Mouse (Mus musculus) embryonic facial prominence, embryonic 14.5 days (tissue): Measurements from ENCODE around the gene Lrrc52. TPM values are rescaled to one million over a fixed set of nuclear protein-coding genes. Genes with fewer than 3 reads are reported as not detected.

Experiments
- ATAC-seq: fragments of 200-750 bp; cut with Nextera tagmentation; 2 replicates; pipeline ENCODE4 v1.8.0; 2017; ENCODE audit warnings: low read depth, moderate number of reproducible peaks, moderate TSS enrichment
- DNase-seq: peaks from one replicate; pipeline ENCODE4 v3.0.0-alpha.2; 2015; ENCODE audit warnings: low spot score
- H3K27ac ChIP-seq: fragments of 300-500 bp; sonication (generic); replicated peaks from 2 replicates; pipeline ENCODE4 v1.5.1; 2014; ENCODE audit warnings: low read depth, mild to moderate bottlenecking, low read length, moderate library complexity
- H3K27me3 ChIP-seq: fragments of 300-500 bp; sonication (generic); replicated peaks from 2 replicates; pipeline ENCODE4 v1.6.1; 2014; ENCODE audit warnings: low read length; ENCODE audit not compliant: control insufficient read depth, insufficient read depth
- H3K36me3 ChIP-seq: fragments of 300-500 bp; sonication (generic); 2 replicates; pipeline ENCODE4 v1.6.1; 2014; ENCODE audit warnings: low read length, mixed read lengths; ENCODE audit not compliant: control insufficient read depth, insufficient read depth
- H3K4me1 ChIP-seq: fragments of 300-500 bp; sonication (generic); 2 replicates; pipeline ENCODE4 v1.6.1; 2014; ENCODE audit warnings: antibody characterized with exemption, low read length; ENCODE audit not compliant: control insufficient read depth, insufficient read depth
- H3K4me2 ChIP-seq: fragments of 300-500 bp; sonication (generic); 2 replicates; pipeline ENCODE4 v1.6.1; 2014; ENCODE audit warnings: low read depth, mild to moderate bottlenecking, low read length, moderate library complexity, mixed read lengths
- H3K4me3 ChIP-seq: fragments of 300-500 bp; sonication (generic); 2 replicates; pipeline ENCODE4 v1.5.1; 2014; ENCODE audit warnings: low read depth, mild to moderate bottlenecking, low read length
- H3K9ac ChIP-seq: fragments of 300-500 bp; sonication (generic); 2 replicates; pipeline ENCODE4 v1.6.1; 2014; ENCODE audit warnings: low read depth, mild to moderate bottlenecking, low read length, moderate library complexity, mixed read lengths
- H3K9me3 ChIP-seq: fragments of 300-500 bp; sonication (generic); 2 replicates; pipeline ENCODE4 v1.6.1; 2016; ENCODE audit warnings: low read length; ENCODE audit not compliant: control insufficient read depth
- WGBS: fragments of 180-500 bp; shearing (Covaris S2); extraction: QIAGEN DNeasy Blood & Tissue Kit; methylation state at CpG from one replicate; pipeline ENCODE4 v1.1.7; 2014; 5-methylcytosine and 5-hydroxymethylcytosine counted together
- polyA plus RNA-seq: library from polyadenylated mRNA; unstranded; fragments of >200 nt; fragmentation: Nextera tagmentation; extraction: Ambion mirVana; gene quantifications from 2 replicates; pipeline ENCODE4 v1.2.1, GENCODE M21; 2014

The Lrrc52 gene
- polyA plus RNA-seq, 1 experiment from 2014 or later, result not detected

GRCm38 (mm10) chr1:167487933-167488332 lies 21.4 kb upstream of the Lrrc52 start:
- Histone ChIP-seq H3K4me3 (no peak overlapping the region), H3K36me3 (no peaks in the 10 kb centered on the region), H3K9me3 (no peaks in the 10 kb centered on the region), H3K4me2 (no peak overlapping the region), H3K4me1 (no peaks in the 10 kb centered on the region), H3K27me3 (no peaks in the 10 kb centered on the region), H3K27ac (no peak overlapping the region), H3K9ac (no peak overlapping the region)
- DNase-seq, result no peak
- WGBS, result 85% methylated on average over 5 of the region's 5 CpGs
- ATAC-seq, result no peak

GRCm38 (mm10) chr1:167486959-167487680 lies 20.5 kb upstream of the Lrrc52 start:
- no peak overlapping the region for H3K9ac ChIP-seq
- DNase-seq, result no peak

DNA sequence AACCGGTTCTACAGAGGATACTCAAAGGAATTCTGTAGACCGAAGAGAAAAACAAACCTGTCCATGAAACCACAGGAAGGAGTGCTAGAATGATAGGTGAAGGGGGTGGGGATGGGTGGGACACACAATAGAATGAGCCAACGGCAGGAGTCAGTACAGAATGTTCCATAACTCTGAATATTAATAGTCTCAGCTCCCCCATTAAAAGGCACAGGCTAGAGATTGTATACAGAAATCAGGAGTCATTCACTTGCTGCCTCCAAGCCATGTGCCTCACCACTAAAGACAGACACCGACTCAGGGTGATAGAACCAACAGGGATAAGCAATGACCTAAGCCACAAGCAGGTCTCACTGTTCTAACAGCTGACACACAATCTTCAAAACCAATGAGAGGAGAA lies 16.3 kb upstream of the Lrrc52 start:
- Histone ChIP-seq H3K9me3 (no peaks in the 10 kb centered on the region), H3K9ac (no peak overlapping the region), H3K4me1 (no peaks in the 10 kb centered on the region), H3K36me3 (no peaks in the 10 kb centered on the region), H3K4me3 (no peak overlapping the region), H3K27ac (no peak overlapping the region), H3K4me2 (no peak overlapping the region), H3K27me3 (no peaks in the 10 kb centered on the region)
- ATAC-seq (no peak), DNase-seq (peak; percentile 24)
- WGBS, result 77% methylated on average over 4 of the region's 4 CpGs

More at GRCm38 (mm10) chr1:167486959-167487680, 20.5 kb upstream of the Lrrc52 start:
- no peak overlapping the region for H3K4me2 ChIP-seq
- H3K27ac ChIP-seq, result no peak overlapping the region
- no peaks in the 10 kb centered on the region for H3K4me1 ChIP-seq
- H3K9me3 ChIP-seq, result no peaks in the 10 kb centered on the region
- ATAC-seq, result no peak
- H3K36me3 ChIP-seq, result no peaks in the 10 kb centered on the region
- no peaks in the 10 kb centered on the region for H3K27me3 ChIP-seq
- no peak overlapping the region for H3K4me3 ChIP-seq
- 86% methylated on average over 3 of the region's 3 CpGs for WGBS

DNA sequence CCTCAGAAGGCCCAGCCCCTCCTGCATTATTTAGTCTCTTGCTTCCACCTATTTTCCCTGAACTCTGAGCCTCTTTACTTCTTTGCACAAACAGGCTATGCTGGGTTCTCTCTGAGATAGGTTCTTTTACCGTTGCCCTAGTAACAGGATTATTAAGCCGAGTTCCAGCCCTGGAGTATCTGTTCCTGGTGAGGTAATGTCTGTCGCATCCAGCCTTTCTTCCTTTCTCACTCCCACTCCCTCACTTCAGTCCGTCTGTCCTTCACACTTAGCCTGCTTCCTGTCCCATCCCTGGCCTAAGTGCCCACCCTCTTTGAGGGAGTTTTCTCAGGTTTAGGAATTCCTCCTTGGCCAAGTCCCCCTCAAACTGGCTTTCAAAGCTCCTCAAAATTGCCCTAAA lies 7.0 kb upstream of the Lrrc52 start:
- Histone ChIP-seq H3K36me3 (no peaks in the 10 kb centered on the region), H3K4me3 (no peak overlapping the region), H3K9me3 (no peaks in the 10 kb centered on the region), H3K9ac (no peak overlapping the region), H3K27me3 (no peaks in the 10 kb centered on the region), H3K4me1 (no peaks in the 10 kb centered on the region), H3K4me2 (no peak overlapping the region), H3K27ac (no peak overlapping the region)
- peak; percentile 12 for DNase-seq
- 34% methylated on average over 4 of the region's 4 CpGs for WGBS
- ATAC-seq, result no peak

- DNase-seq, result peak; percentile 12
Observed at GRCm38 (mm10) chr1:167467916-167468315, 1.3 kb upstream of the Lrrc52 start.

GRCm38 (mm10) chr1:167457311-167457710 lies 9.3 kb downstream of the Lrrc52 start:
- no peak overlapping the region for H3K27ac ChIP-seq
- H3K36me3 ChIP-seq, result no peaks in the 10 kb centered on the region
- DNase-seq (no peak), ATAC-seq (no peak)
- WGBS, result 80% methylated on average over 3 of the region's 3 CpGs
- no peak overlapping the region for H3K4me3 ChIP-seq
- H3K27me3 ChIP-seq, result no peaks in the 10 kb centered on the region
- no peaks in the 10 kb centered on the region for H3K4me1 ChIP-seq
- no peak overlapping the region for H3K4me2 ChIP-seq
- no peaks in the 10 kb centered on the region for H3K9me3 ChIP-seq
- H3K9ac ChIP-seq, result no peak overlapping the region

More at GRCm38 (mm10) chr1:167467916-167468315, 1.3 kb upstream of the Lrrc52 start:
- Histone ChIP-seq H3K4me3 (no peak overlapping the region), H3K27me3 (no peaks in the 10 kb centered on the region), H3K9me3 (no peaks in the 10 kb centered on the region), H3K4me2 (no peak overlapping the region), H3K9ac (no peak overlapping the region), H3K36me3 (no peaks in the 10 kb centered on the region), H3K27ac (no peak overlapping the region), H3K4me1 (peaks cover 6% of the 10 kb centered on the region; the same call in 1 of the 2 replicates)
- 58% methylated on average over 5 of the region's 5 CpGs for WGBS
- ATAC-seq, result no peak

- DNase-seq, result no peak
- H3K4me1 ChIP-seq, result no peaks in the 10 kb centered on the region
- ATAC-seq, result no peak
- H3K9ac ChIP-seq, result no peak overlapping the region
- H3K27me3 ChIP-seq, result no peaks in the 10 kb centered on the region
- no peak overlapping the region for H3K27ac ChIP-seq
- H3K4me2 ChIP-seq, result no peak overlapping the region
- no peaks in the 10 kb centered on the region for H3K9me3 ChIP-seq
- no peaks in the 10 kb centered on the region for H3K36me3 ChIP-seq
- no peak overlapping the region for H3K4me3 ChIP-seq
- WGBS, result 83% methylated on average over 3 of the region's 3 CpGs
Observed at GRCm38 (mm10) chr1:167453048-167453447, 13.5 kb downstream of the Lrrc52 start.

DNA sequence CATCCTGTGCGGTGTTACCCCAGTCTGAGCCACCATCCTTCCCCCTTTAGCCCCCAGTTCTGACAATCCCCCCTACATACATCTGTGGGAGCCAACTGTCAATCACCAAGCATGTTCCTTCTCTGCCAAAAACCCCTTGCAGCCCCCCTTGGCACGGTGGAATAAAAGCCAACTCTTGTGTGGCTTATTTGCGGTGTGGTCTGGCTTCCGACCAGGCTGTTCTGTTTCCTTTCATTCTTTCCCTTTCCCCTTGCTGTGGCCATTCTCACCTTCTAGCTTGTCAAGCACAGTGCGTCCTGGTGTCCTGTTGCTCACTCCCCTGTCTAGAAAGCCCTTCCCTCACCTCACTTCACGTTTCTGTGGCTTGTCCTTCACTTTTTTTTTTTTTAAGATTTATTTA lies 14.1 kb downstream of the Lrrc52 start:
- WGBS, result 62% methylated on average over 6 of the region's 6 CpGs
- no peaks in the 10 kb centered on the region for H3K27me3 ChIP-seq

DNA sequence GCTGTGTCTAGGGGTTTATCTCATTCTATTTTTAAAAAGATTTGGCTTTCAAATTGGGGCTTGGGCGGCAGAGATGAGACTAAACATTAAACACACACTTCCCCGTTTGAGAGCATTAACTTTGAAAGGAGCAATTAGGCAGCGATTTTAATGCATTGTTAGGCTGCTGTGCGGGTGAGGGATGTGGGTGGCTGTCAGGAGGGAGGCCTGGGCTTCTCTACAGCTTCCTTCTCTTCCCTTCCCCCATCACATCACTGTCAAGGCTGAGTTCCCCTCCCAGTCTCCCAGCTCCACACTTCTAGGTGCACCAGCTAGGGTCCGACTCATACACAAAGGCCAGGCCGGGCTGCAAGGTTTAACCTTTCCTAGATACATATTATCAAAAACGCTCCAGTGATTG lies 18.0 kb downstream of the Lrrc52 start:
- DNase-seq (no peak), ATAC-seq (no peak)
- H3K4me1 ChIP-seq, result no peaks in the 10 kb centered on the region
- H3K36me3 ChIP-seq, result no peaks in the 10 kb centered on the region
- 45% methylated on average over 7 of the region's 7 CpGs for WGBS
- H3K27ac ChIP-seq, result no peak overlapping the region
- no peak overlapping the region for H3K9ac ChIP-seq
- H3K9me3 ChIP-seq, result no peaks in the 10 kb centered on the region
- no peak overlapping the region for H3K4me2 ChIP-seq
- H3K27me3 ChIP-seq, result no peaks in the 10 kb centered on the region
- no peak overlapping the region for H3K4me3 ChIP-seq

More for the DNA sequence above, 14.1 kb downstream of the Lrrc52 start:
- H3K9ac ChIP-seq, result no peak overlapping the region
- H3K27ac ChIP-seq, result no peak overlapping the region
- no peak for ATAC-seq
- H3K36me3 ChIP-seq, result no peaks in the 10 kb centered on the region
- peak; percentile 34 for DNase-seq
- no peak overlapping the region for H3K4me3 ChIP-seq
- H3K4me2 ChIP-seq, result no peak overlapping the region
- no peaks in the 10 kb centered on the region for H3K9me3 ChIP-seq
- no peaks in the 10 kb centered on the region for H3K4me1 ChIP-seq
